In the genomic region with DNA sequence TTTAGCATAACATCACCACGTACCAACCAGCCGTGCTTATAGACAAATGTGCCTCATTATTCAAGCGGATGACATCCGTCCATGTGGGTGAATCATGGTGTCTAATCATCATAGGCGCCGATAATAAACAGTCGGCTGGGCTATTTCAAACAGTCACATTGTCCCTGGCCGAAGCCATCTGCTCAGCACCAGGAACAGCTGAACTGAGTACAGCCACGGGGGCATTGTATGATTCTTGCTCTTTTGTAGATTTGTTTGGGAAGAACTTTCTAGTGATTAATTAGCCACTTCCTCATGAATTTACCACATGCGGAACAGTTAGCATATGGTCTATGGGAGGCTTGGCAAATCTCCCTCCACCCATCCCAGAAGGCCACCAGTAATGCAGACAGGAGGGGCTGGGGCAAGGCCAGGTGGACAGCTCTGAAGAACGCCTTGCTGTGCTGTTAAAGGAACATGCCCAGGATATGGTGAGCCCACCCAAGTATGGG, we compare ENCODE assay signal across 11 mouse cellular contexts.
A peak's percentile ranks its signal among the peaks of the same experiment; 100 is the strongest.
DNase-seq lines count a peak whose midpoint lies in the region; ATAC-seq and TF ChIP-seq lines count a peak whose summit lies in the region.
"Had no signal": no experiment of that assay in that cellular context is flagged by ENCODE, and none has a peak within 500 bp of the region (broad histone marks: within the 10 kb centered on the region; RNA-seq: fewer than 3 reads in every experiment).

No protein-coding gene starts in this region.

- 72% methylated on average over 11 of the region's 11 CpGs for WGBS in kidney, embryonic 14.5 days
- 38% methylated on average over 11 of the region's 11 CpGs for WGBS in forebrain, embryonic 15.5 days
- WGBS in liver, postnatal 0 days (ENCODE audit: insufficient replicate concordance): 66% methylated on average over 11 of the region's 11 CpGs

- no peak for TF ChIP-seq EP300 in liver, postnatal 0 days (IDR thresholded peaks at IDR 0.05; ENCODE audit: low read depth)

- peak; percentile 23 to 52 for DNase-seq in kidney, postnatal 4 days
- peak; percentile 27 for DNase-seq in cerebellum, adult 11 months
- peak; percentile 45 to 48 for DNase-seq in layer of hippocampus, postnatal 36 days
- DNase-seq in heart, postnatal 25 days (ENCODE audit: low spot score): no peak
- DNase-seq in gastrocnemius, adult 2 months: no peak
- no peak for DNase-seq in liver, postnatal 0 days
- DNase-seq: kidney, postnatal 14 days; midbrain, embryonic 14.5 days; thymus, adult 18-20 months had no signal

- no peaks in the 10 kb centered on the region for H3K9me3 ChIP-seq in kidney, embryonic 14.5 days (ENCODE audit: control insufficient read depth, low read length)
- H3K9me3 ChIP-seq in forebrain, embryonic 15.5 days: no peaks in the 10 kb centered on the region
- no peaks in the 10 kb centered on the region for H3K9me3 ChIP-seq in liver, postnatal 0 days (ENCODE audit: low read length)

- TF ChIP-seq CTCF in gastrocnemius, adult 2 months (IDR thresholded peaks at IDR 0.05): no peak
- no peak for TF ChIP-seq CTCF in liver, postnatal 0 days (IDR thresholded peaks at IDR 0.05; ENCODE audit: low read depth)

- H3K27ac ChIP-seq in kidney, embryonic 14.5 days (ENCODE audit: low read depth, low read length): no peak overlapping the region
- no peak overlapping the region for H3K27ac ChIP-seq in forebrain, embryonic 15.5 days (replicated peaks)
- H3K27ac ChIP-seq in gastrocnemius, adult 2 months: no peak overlapping the region
- H3K27ac ChIP-seq in liver, postnatal 0 days (ENCODE audit: low read depth): no peak overlapping the region

- no peak for ATAC-seq in kidney, embryonic 14.5 days (ENCODE audit: low FRiP score, low TSS enrichment)
- ATAC-seq in forebrain, embryonic 15.5 days (replicated peaks): peak; percentile 55; the same call in 1 of the 2 replicates
- ATAC-seq in liver, postnatal 0 days: no peak

- H3K4me1 ChIP-seq in kidney, embryonic 14.5 days (ENCODE audit: control insufficient read depth, insufficient read depth, low read length): 0 out of 2 replicates have a peak, but pooled peaks cover 5% of the 10 kb centered on the region
- H3K4me1 ChIP-seq in forebrain, embryonic 15.5 days: peaks cover 6% of the 10 kb centered on the region; the same call in 1 of the 2 replicates
- no peaks in the 10 kb centered on the region for H3K4me1 ChIP-seq in liver, postnatal 0 days (ENCODE audit: insufficient read depth)

- intact Hi-C loops in heart, postnatal 25 days (cut with DNase I): loop anchor here (5.0 kb wide), 1 partner anchor 324 kb away; no protein-coding TSS in a partner anchor
- intact Hi-C loops in gastrocnemius, adult 2 months (cut with DNase I): no loop called here

- H3K36me3 ChIP-seq in kidney, embryonic 14.5 days (ENCODE audit: control insufficient read depth, insufficient read depth, low read length): no peaks in the 10 kb centered on the region
- H3K36me3 ChIP-seq in forebrain, embryonic 15.5 days: no peaks in the 10 kb centered on the region
- H3K36me3 ChIP-seq in liver, postnatal 0 days (replicated peaks; ENCODE audit: insufficient read depth, low read length): no peaks in the 10 kb centered on the region

- no peaks in the 10 kb centered on the region for H3K27me3 ChIP-seq in kidney, embryonic 14.5 days (ENCODE audit: control insufficient read depth, insufficient read depth, low read length)
- H3K27me3 ChIP-seq in forebrain, embryonic 15.5 days: no peaks in the 10 kb centered on the region
- H3K27me3 ChIP-seq in liver, postnatal 0 days (ENCODE audit: insufficient read depth, low read length): no peaks in the 10 kb centered on the region

- no peak overlapping the region for H3K4me2 ChIP-seq in kidney, embryonic 14.5 days (replicated peaks; ENCODE audit: low read depth, low read length)
- no peak overlapping the region for H3K4me2 ChIP-seq in forebrain, embryonic 15.5 days (replicated peaks)
- no peak overlapping the region for H3K4me2 ChIP-seq in liver, postnatal 0 days (ENCODE audit: low read depth, low read length)

- no peak overlapping the region for H3K9ac ChIP-seq in kidney, embryonic 14.5 days (ENCODE audit: low read depth, low read length)
- H3K9ac ChIP-seq in forebrain, embryonic 15.5 days (replicated peaks): no peak overlapping the region
- no peak overlapping the region for H3K9ac ChIP-seq in liver, postnatal 0 days (replicated peaks)

- no peak overlapping the region for H3K4me3 ChIP-seq in kidney, embryonic 14.5 days (ENCODE audit: low read length)
- no peak overlapping the region for H3K4me3 ChIP-seq in forebrain, embryonic 15.5 days
- no peak overlapping the region for H3K4me3 ChIP-seq in gastrocnemius, adult 2 months
- H3K4me3 ChIP-seq in liver, postnatal 0 days (ENCODE audit: low read depth, low read length): no peak overlapping the region

Comparison
In these comparisons a context has a peak if more than half of its experiments do, and no peak if none do; other contexts are left out.
1. DNase-seq: peak in kidney, postnatal 4 days (2 of 2), cerebellum, adult 11 months (single experiment) and layer of hippocampus, postnatal 36 days (2 of 2); none in heart, postnatal 25 days (single experiment), gastrocnemius, adult 2 months (single experiment) and liver, postnatal 0 days (single experiment).